Mouse (Mus musculus): ENCODE data around the gene Cyld.

DNA sequence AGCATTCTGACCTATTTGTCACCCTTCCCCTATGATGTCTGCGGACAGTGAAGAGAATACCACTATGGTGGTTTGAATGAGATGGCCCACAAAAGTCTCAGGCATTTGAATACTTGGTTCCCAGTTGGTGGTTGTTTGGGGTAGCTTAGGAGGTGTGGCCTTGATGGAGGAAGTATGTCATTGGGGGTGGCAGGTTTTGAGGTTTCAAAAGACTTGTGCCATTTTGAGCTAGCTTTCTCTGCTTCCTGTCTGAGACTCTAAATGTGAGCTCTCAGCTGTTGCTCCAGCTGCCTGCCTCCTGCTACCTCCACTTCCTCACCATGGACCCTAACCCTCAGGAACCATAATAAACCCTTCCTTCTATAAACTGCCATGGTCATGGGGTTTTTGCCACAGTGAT is 86.9 kb downstream of the Cyld start:
- no peak for TF ChIP-seq POLR2A (IDR thresholded peaks at IDR 0.05; ENCODE audit: insufficient read depth, low read depth, low read length)
- no peak for TF ChIP-seq CTCF (IDR thresholded peaks at IDR 0.05; ENCODE audit: insufficient read depth, low read depth, low read length)

Data from olfactory bulb, adult 2 months (tissue).